Mouse (Mus musculus) embryonic facial prominence, embryonic 15.5 days (tissue): ENCODE measurements around the gene Fam171a1. TPM values are rescaled to one million over a fixed set of nuclear protein-coding genes. Genes with fewer than 3 reads are reported as not detected.
"Not testable (repeated sequence)": the region's sequence is repeated elsewhere in the genome, so short reads cannot be mapped to it uniquely, and the experiment has no call there.

Experiments
- ATAC-seq: fragments of 200-750 bp; cut with Nextera tagmentation; 2 replicates; pipeline ENCODE4 v1.8.0; 2017; ENCODE audit warnings: low read depth, moderate TSS enrichment; ENCODE audit not compliant: insufficient number of reproducible peaks, low FRiP score, low TSS enrichment
- H3K27ac ChIP-seq: fragments of 300-500 bp; sonication (generic); replicated peaks from 2 replicates; pipeline ENCODE4 v1.5.1; 2015; ENCODE audit warnings: mild to moderate bottlenecking, inconsistent platforms
- H3K27me3 ChIP-seq: fragments of 300-500 bp; sonication (generic); 2 replicates; pipeline ENCODE4 v1.6.1; 2015; ENCODE audit warnings: inconsistent platforms
- H3K36me3 ChIP-seq: fragments of 300-500 bp; sonication (generic); 2 replicates; pipeline ENCODE4 v1.6.1; 2015; ENCODE audit warnings: mild to moderate bottlenecking, inconsistent platforms
- H3K4me1 ChIP-seq: fragments of 300-500 bp; sonication (generic); 2 replicates; pipeline ENCODE4 v1.6.1; 2015; ENCODE audit warnings: inconsistent platforms
- H3K4me2 ChIP-seq: fragments of 300-500 bp; sonication (generic); replicated peaks from 2 replicates; pipeline ENCODE4 v1.6.1; 2015; ENCODE audit warnings: mild to moderate bottlenecking, inconsistent platforms
- H3K4me3 ChIP-seq: fragments of 300-500 bp; sonication (generic); replicated peaks from 2 replicates; pipeline ENCODE4 v1.5.1; 2015; ENCODE audit warnings: mild to moderate bottlenecking, inconsistent platforms
- H3K9ac ChIP-seq: fragments of 300-500 bp; sonication (generic); 2 replicates; pipeline ENCODE4 v1.6.1; 2015; ENCODE audit warnings: inconsistent platforms
- H3K9me3 ChIP-seq: fragments of 300-500 bp; sonication (generic); replicated peaks from 2 replicates; pipeline ENCODE4 v1.6.1; 2016; ENCODE audit warnings: inconsistent platforms
- WGBS: fragments of 180-500 bp; shearing (Covaris S2); methylation state at CpG from one replicate; pipeline ENCODE4 v1.1.7; 2015; 5-methylcytosine and 5-hydroxymethylcytosine counted together
- polyA plus RNA-seq: library from polyadenylated mRNA; unstranded; fragments of >200 nt; fragmentation: Nextera tagmentation; extraction: Ambion mirVana; gene quantifications from 2 replicates; pipeline ENCODE4 v1.2.1, GENCODE M21; 2015

Fam171a1 gene
- 28.0 and 28.9 TPM in 2 replicates for polyA plus RNA-seq

DNA sequence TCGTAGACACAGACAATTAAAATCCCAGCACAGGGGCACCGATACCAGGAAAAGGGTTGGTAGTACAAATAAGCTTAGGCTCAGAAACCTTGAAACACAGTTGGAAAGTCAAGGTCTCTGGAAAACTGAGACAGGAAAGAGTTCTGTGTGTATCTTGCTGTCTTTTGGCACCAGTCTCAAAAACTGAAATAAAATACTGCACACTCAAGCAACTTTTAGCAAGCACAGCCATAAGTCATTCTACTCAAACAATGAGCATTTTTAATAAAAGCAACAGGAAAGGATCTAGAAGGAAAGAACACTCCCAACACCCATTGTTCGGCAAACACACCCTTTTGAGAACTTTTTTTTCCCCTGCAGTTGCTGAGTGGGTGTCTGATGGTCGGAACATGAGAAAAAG is at the start of gene Fam171a1:
Gene Fam171a1 (plus strand): TSS at position 359 of the 400 bp plus-strand sequence.
- Histone ChIP-seq H3K9ac (no peak within 1 kb of the TSS), H3K27ac (peak within 1 kb of the TSS; percentile 1; the same call in 1 of the 2 replicates), H3K4me1 (peaks cover 19% of the 10 kb centered on the region; the same call in 1 of the 2 replicates), H3K4me3 (no peak within 1 kb of the TSS), H3K4me2 (no peak within 1 kb of the TSS), H3K36me3 (no peaks in the 10 kb centered on the region), H3K9me3 (no peaks in the 10 kb centered on the region), H3K27me3 (no peaks in the 10 kb centered on the region)
- ATAC-seq, result no peak
- WGBS, result 70% methylated on average over 4 of the region's 4 CpGs

DNA sequence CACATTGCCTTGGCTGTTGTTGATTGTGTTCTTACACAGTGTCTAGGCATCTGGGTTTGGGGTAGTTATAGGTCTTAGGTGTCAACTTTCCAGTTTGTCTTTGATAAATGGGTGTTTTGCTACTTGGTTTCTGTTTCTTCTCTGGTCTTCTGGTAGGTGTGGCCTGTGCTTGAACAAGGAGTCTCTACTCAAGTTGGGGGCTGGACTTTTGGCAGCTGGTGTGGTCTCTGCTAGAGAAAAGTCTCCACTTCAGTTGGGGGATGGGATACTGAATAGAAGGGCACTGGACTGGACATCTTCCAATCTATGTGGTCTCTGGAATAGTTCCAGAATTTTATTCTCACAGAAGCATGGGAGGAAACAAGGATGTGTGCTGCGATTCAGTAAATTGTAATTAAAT is 44.9 kb upstream of the Fam171a1 start:
- Histone ChIP-seq H3K9ac (no peak overlapping the region), H3K27me3 (no peaks in the 10 kb centered on the region), H3K4me2 (no peak overlapping the region), H3K27ac (no peak overlapping the region), H3K4me1 (no peaks in the 10 kb centered on the region), H3K9me3 (0 out of 2 replicates have a peak, but pooled peaks cover 5% of the 10 kb centered on the region), H3K4me3 (no peak overlapping the region), H3K36me3 (no peaks in the 10 kb centered on the region)
- 81% methylated on average over 1 of the region's 1 CpGs for whole genome bisulfite sequencing
- ATAC-seq, result no peak

DNA sequence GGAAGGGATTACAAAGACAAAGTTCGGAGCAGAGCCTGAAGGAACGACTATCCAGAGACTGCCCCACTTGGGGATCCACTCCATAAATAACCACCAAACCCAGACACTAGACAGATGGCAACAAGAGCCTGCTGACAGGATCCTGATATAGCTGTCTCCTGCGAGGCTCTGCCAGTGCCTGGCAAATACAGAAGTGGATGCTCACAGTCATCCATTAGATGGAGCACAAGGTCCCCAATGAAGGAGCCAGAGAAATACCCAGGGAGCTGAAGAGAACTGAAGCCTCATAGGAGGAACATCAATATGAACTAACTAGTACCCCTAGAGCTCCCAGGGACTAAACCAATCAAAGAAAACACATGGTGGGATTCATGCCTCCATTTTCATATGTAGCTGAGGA is 25.7 kb upstream of the Fam171a1 start:
- H3K9ac ChIP-seq, H3K27me3 ChIP-seq, H3K4me2 ChIP-seq, H3K9me3 ChIP-seq, H3K4me1 ChIP-seq, H3K36me3 ChIP-seq, ATAC-seq, H3K4me3 ChIP-seq, H3K27ac ChIP-seq: not testable (repeated sequence)
- 81% methylated on average over 3 of the region's 3 CpGs for WGBS

DNA sequence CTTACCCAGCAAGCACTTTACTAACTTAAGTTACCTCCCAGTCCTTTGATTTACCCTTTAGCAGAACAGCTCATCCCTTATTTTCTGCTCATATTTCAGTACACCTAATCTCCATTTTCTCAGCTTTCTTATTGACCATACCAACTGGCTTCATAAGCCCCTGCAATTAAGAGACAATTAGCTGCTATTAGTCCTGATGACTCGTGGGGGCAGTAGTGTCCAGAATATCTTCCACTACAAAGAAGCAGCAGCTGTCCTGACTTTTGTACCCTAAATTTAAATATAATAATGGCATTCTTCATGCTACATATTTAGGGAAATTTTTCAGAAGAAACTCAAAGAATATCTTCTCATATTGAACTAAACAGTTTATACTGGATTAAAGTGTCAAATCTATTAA is 24.8 kb upstream of the Fam171a1 start:
- Histone ChIP-seq H3K4me2 (no peak overlapping the region), H3K27ac (no peak overlapping the region), H3K4me3 (no peak overlapping the region), H3K9me3 (no peaks in the 10 kb centered on the region), H3K9ac (no peak overlapping the region), H3K36me3 (no peaks in the 10 kb centered on the region), H3K27me3 (no peaks in the 10 kb centered on the region), H3K4me1 (no peaks in the 10 kb centered on the region)
- no peak for ATAC-seq
- WGBS, result 10% methylated on average over 1 of the region's 1 CpGs

DNA sequence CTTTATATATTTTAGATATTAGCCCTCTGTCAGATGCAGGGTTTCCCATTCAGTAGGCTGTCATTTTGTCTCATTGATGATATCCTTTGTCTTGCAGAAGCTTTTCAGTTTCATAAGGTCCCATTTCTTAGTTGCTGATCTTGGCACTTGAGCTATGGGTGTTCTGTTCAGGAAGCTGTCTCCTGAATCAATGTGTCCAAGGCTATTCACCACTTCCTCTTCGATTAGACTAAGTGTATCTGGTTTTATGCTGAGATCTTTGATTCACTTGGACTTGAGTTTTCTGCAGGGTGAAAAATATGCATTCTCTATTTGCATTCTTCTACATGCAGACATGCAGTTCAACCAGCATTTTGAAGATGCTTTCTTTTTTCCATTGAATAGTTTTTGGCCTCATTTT is 17.9 kb upstream of the Fam171a1 start:
- Histone ChIP-seq H3K27ac (no peak overlapping the region), H3K4me3 (no peak overlapping the region), H3K4me2 (no peak overlapping the region), H3K4me1 (no peaks in the 10 kb centered on the region), H3K9ac (no peak overlapping the region), H3K9me3 (no peaks in the 10 kb centered on the region), H3K36me3 (no peaks in the 10 kb centered on the region), H3K27me3 (no peaks in the 10 kb centered on the region)
- WGBS, result 69% methylated on average over 1 of the region's 1 CpGs
- no peak for ATAC-seq

DNA sequence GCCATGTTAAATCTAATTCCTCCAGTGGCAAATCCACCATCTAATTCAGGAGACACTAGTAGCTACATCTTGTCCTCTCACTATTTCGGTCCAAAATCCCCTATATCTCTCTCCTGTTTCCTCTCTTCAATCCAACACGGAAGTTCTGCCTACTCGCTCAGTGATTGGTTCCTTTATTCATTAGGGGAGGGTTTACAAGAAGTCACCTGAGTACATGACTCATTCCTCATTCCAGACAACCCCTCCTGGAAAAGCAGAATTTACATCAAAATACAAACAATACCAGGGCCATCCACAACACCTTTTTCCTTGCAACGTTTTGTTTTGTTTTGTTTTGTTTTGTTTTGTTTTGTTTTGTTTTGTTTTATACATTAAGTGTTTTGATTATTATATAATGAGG is 14.1 kb upstream of the Fam171a1 start:
- 78% methylated on average over 4 of the region's 4 CpGs for WGBS
- Histone ChIP-seq H3K4me1 (no peaks in the 10 kb centered on the region), H3K27me3 (no peaks in the 10 kb centered on the region), H3K4me2 (no peak overlapping the region), H3K27ac (no peak overlapping the region), H3K4me3 (no peak overlapping the region), H3K36me3 (no peaks in the 10 kb centered on the region), H3K9me3 (no peaks in the 10 kb centered on the region), H3K9ac (no peak overlapping the region)
- no peak for ATAC-seq

DNA sequence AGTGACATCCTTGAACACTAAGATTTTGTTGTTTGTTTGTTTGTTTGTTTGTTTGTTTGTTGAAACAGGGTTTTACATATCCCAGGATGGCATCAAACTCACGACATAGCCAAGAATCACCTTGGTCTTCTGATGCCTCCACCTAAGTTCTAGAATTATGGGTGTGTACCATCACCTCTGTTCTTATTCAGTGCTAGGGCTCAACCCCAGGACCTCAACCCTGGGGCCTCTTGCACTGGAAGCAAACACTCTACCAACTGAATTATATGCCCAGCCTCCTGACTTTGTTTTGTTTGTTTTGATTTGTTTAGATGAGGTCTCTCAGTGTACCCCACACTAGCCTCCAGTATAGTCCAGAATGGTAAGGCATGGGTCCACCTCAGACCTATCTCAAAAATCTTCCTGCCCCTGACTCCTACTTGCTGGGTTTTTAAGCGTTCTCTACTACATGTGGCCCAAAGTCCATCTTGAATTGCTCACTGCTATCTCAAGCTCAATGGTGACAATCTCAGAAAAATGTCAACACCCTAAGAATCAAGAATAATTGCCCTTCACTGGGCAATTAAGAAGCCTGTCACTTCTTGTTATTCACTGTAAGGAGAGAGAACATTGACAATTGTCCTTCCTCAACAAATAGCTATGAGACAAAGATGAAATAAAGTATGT is 12.6 kb upstream of the Fam171a1 start:
- Histone ChIP-seq H3K4me3 (no peak overlapping the region), H3K27ac (no peak overlapping the region), H3K9ac (no peak overlapping the region), H3K4me2 (no peak overlapping the region), H3K36me3 (no peaks in the 10 kb centered on the region), H3K9me3 (no peaks in the 10 kb centered on the region), H3K27me3 (no peaks in the 10 kb centered on the region), H3K4me1 (no peaks in the 10 kb centered on the region)
- 75% methylated on average over 2 of the region's 2 CpGs for WGBS
- ATAC-seq, result no peak

DNA sequence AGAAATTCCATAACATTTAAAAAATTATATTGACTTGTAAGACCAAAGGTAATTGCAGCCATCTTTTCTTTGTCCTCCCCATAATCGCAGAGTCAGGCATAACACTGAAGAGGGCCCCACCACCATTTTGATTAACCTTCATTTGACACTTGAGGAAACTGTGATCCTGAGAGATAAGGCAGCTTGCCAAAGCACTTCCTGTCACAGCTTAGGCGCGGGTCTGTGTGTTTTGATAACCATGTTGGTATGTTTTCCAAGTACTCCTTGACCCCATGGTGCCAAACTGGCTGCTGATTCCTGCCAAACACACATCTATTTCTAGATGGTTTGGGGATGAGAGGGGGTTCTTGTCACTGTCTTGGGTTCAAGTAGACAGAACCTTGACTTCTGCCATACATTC is 11.7 kb upstream of the Fam171a1 start:
- Histone ChIP-seq H3K4me1 (no peaks in the 10 kb centered on the region), H3K4me3 (no peak overlapping the region), H3K36me3 (no peaks in the 10 kb centered on the region), H3K4me2 (no peak overlapping the region), H3K9ac (no peak overlapping the region), H3K27me3 (no peaks in the 10 kb centered on the region), H3K9me3 (no peaks in the 10 kb centered on the region), H3K27ac (no peak overlapping the region)
- 76% methylated on average over 3 of the region's 3 CpGs for WGBS
- ATAC-seq, result no peak

DNA sequence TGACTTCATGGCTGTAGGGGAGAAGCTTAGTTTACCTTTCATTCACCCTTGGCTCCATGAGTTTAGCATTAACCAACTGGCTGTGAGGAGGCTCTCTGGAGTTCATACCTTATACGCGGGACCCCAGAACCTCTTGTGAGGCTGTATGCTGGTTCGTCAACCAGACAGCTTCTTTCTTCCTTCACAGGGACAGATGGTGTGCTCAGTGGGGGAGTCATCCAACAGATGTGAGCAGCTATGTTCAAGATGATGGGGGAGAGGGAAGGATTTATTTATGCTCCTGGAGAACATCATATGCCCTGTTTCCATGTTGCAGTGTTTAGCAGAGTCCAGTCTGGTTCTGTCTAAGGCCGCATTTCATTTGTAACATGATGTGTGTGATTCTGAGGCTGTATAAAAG is 6.6 kb upstream of the Fam171a1 start:
- Histone ChIP-seq H3K27ac (no peak overlapping the region), H3K4me2 (no peak overlapping the region), H3K9me3 (no peaks in the 10 kb centered on the region), H3K36me3 (no peaks in the 10 kb centered on the region), H3K4me3 (no peak overlapping the region), H3K9ac (no peak overlapping the region), H3K27me3 (no peaks in the 10 kb centered on the region), H3K4me1 (no peaks in the 10 kb centered on the region)
- 74% methylated on average over 4 of the region's 4 CpGs for WGBS
- no peak for ATAC-seq

DNA sequence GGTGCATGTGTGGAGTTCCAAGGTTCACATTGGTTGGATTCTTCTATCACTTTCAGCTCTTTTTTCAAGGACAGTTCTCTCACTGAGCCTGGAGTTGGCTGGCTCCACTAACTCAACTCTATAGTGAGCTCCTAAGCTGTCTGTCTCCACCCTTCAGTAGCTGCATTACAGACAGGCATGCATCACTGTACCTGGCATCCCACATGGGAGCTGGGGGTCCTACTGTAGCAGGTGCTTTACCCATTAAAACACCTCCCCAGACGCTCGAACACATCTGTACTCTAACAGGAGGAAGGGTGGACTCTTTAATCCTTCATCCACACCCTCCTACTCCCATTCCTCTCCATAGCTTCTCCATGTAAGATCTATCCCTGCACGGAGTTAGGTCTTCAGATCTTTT is 5.6 kb upstream of the Fam171a1 start:
- Histone ChIP-seq H3K4me1 (0 out of 2 replicates have a peak, but pooled peaks cover 2% of the 10 kb centered on the region), H3K27ac (no peak overlapping the region), H3K4me3 (no peak overlapping the region), H3K4me2 (no peak overlapping the region), H3K9me3 (no peaks in the 10 kb centered on the region), H3K36me3 (no peaks in the 10 kb centered on the region), H3K9ac (no peak overlapping the region), H3K27me3 (no peaks in the 10 kb centered on the region)
- 88% methylated on average over 3 of the region's 3 CpGs for WGBS
- no peak for ATAC-seq

DNA sequence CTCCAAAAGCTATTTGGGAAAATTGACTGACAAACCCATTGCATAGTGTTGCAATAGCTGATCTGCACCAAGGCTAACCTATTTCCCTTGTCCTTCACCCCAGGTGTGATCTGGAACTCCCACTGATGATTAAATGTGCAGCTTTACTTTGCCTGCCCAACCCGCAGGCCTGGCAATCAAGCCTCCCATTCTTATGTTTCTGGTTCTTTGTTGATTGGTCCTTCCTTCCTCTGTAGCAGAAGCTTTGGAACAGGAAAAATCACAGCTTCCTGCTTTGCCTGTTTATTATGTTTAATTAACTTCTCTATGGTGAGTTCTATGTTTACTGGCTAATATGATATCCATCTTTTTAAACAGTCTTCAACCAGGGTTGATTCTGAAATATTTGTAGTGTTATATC is 5.2 kb upstream of the Fam171a1 start:
- Histone ChIP-seq H3K9ac (no peak overlapping the region), H3K9me3 (no peaks in the 10 kb centered on the region), H3K4me2 (no peak overlapping the region), H3K36me3 (no peaks in the 10 kb centered on the region), H3K27ac (no peak overlapping the region), H3K4me1 (0 out of 2 replicates have a peak, but pooled peaks cover 5% of the 10 kb centered on the region), H3K27me3 (no peaks in the 10 kb centered on the region), H3K4me3 (no peak overlapping the region)
- 69% methylated on average over 1 of the region's 1 CpGs for WGBS
- no peak for ATAC-seq

DNA sequence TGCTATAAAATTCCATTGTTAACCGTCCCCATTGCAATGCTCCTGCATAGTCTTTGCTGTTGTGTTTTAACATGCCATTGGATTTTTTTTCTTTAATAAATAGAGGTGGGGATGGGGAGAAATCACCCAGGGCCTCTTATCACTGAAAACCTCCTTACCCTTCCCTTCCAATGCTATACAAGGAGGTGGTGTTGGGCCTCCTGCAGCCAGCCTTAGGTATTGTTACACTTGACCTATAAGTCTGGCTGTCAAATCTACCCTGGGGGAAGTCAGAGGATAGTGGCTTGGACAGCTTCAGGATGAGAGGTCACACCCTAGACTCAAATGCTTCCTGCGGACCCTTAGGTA is 3.8 kb downstream of the Fam171a1 start:
- H3K9me3 ChIP-seq, result no peaks in the 10 kb centered on the region
- ATAC-seq, result peak; percentile 20; the same call in 1 of the 2 replicates
- H3K4me3 ChIP-seq, result peak overlapping the region; percentile 93
- H3K4me1 ChIP-seq, result peaks cover 29% of the 10 kb centered on the region
- H3K9ac ChIP-seq, result no peak overlapping the region
- H3K4me2 ChIP-seq, result peak overlapping the region; percentile 62; the same call in 1 of the 2 replicates
- peak overlapping the region; percentile 87; the same call in 1 of the 2 replicates for H3K27ac ChIP-seq
- H3K27me3 ChIP-seq, result no peaks in the 10 kb centered on the region
- no peaks in the 10 kb centered on the region for H3K36me3 ChIP-seq
- WGBS, result 29% methylated on average over 2 of the region's 2 CpGs
